Mouse (Mus musculus): Measurements from ENCODE around the gene Gm4881. TPM values are rescaled to one million over a fixed set of nuclear protein-coding genes. Genes with fewer than 3 reads are reported as not detected.
"Not testable (repeated sequence)": the region's sequence is repeated elsewhere in the genome, so short reads cannot be mapped to it uniquely, and the experiment has no call there.

Gene Gm4881
- polyA plus RNA-seq, 1 experiment: not detected

- H3K27ac ChIP-seq (ENCODE audit: insufficient read depth, low read length): peak within 1 kb of the TSS; percentile 53
- peak within 1 kb of the TSS; percentile 50 for H3K4me3 ChIP-seq (ENCODE audit: insufficient read depth, low read length)
- peaks cover 2% of the 10 kb centered on the region for H3K4me1 ChIP-seq (ENCODE audit: control insufficient read depth, insufficient read depth, low read length)
- TF ChIP-seq POLR2A (IDR thresholded peaks at IDR 0.05; ENCODE audit: extremely low read depth, insufficient read depth, low read length): no peak
- no peak for TF ChIP-seq CTCF (IDR thresholded peaks at IDR 0.05; ENCODE audit: extremely low read depth, insufficient read depth, low read length)
Observed at GRCm38 (mm10) chr7:24902630-24903443, 41.5 kb downstream of the Gm4881 start, which contains the start of gene Arhgef1. Gene Arhgef1, plus strand, starts transcription at chr7:24902912.

- Histone ChIP-seq H3K4me1 (ENCODE audit: control insufficient read depth, insufficient read depth, low read length) (peaks cover 2% of the 10 kb centered on the region), H3K27ac (ENCODE audit: insufficient read depth, low read length) (peak overlapping the region; percentile 27; the same call in 1 of the 2 replicates), H3K4me3 (ENCODE audit: insufficient read depth, low read length) (0 out of 2 replicates have a peak overlapping the region, but pooled peaks have one; percentile 50)
- TF ChIP-seq CTCF (IDR thresholded peaks at IDR 0.05; ENCODE audit: extremely low read depth, insufficient read depth, low read length) (no peak), POLR2A (IDR thresholded peaks at IDR 0.05; ENCODE audit: extremely low read depth, insufficient read depth, low read length) (no peak)
Observed at GRCm38 (mm10) chr7:24902264-24902629, 42.0 kb downstream of the Gm4881 start.

- Histone ChIP-seq H3K4me1 (ENCODE audit: control insufficient read depth, insufficient read depth, low read length) (peaks cover 2% of the 10 kb centered on the region), H3K27ac (ENCODE audit: insufficient read depth, low read length) (no peak overlapping the region), H3K4me3 (ENCODE audit: insufficient read depth, low read length) (no peak overlapping the region)
- TF ChIP-seq POLR2A (IDR thresholded peaks at IDR 0.05; ENCODE audit: extremely low read depth, insufficient read depth, low read length): no peak
- TF ChIP-seq CTCF (IDR thresholded peaks at IDR 0.05; ENCODE audit: extremely low read depth, insufficient read depth, low read length): no peak
Observed at GRCm38 (mm10) chr7:24901842-24902241, 42.5 kb downstream of the Gm4881 start.

- Histone ChIP-seq H3K4me3 (ENCODE audit: insufficient read depth, low read length) (no peak overlapping the region), H3K27ac (ENCODE audit: insufficient read depth, low read length) (no peak overlapping the region), H3K4me1 (ENCODE audit: control insufficient read depth, insufficient read depth, low read length) (peaks cover 2% of the 10 kb centered on the region; the same call in 1 of the 2 replicates)
- no peak for TF ChIP-seq CTCF (IDR thresholded peaks at IDR 0.05; ENCODE audit: extremely low read depth, insufficient read depth, low read length)
Observed at GRCm38 (mm10) chr7:24901114-24901513, 43.2 kb downstream of the Gm4881 start.

- TF ChIP-seq CTCF (IDR thresholded peaks at IDR 0.05; ENCODE audit: extremely low read depth, insufficient read depth, low read length) (no peak), POLR2A (IDR thresholded peaks at IDR 0.05; ENCODE audit: extremely low read depth, insufficient read depth, low read length) (no peak)
- Histone ChIP-seq H3K4me1 (ENCODE audit: control insufficient read depth, insufficient read depth, low read length) (no peaks in the 10 kb centered on the region), H3K27ac (ENCODE audit: insufficient read depth, low read length) (no peak overlapping the region), H3K4me3 (ENCODE audit: insufficient read depth, low read length) (no peak overlapping the region)
Observed at GRCm38 (mm10) chr7:24897959-24898358, 46.3 kb downstream of the Gm4881 start.

GRCm38 (mm10) chr7:24897224-24897623 is 47.1 kb downstream of the Gm4881 start, which contains the start of gene Cd79a:
Gene Cd79a, plus strand, starts transcription at chr7:24897381.
- TF ChIP-seq POLR2A (IDR thresholded peaks at IDR 0.05; ENCODE audit: extremely low read depth, insufficient read depth, low read length) (no peak), CTCF (IDR thresholded peaks at IDR 0.05; ENCODE audit: extremely low read depth, insufficient read depth, low read length) (no peak)
- H3K27ac ChIP-seq (ENCODE audit: insufficient read depth, low read length): no peak within 1 kb of the TSS
- no peaks in the 10 kb centered on the region for H3K4me1 ChIP-seq (ENCODE audit: control insufficient read depth, insufficient read depth, low read length)
- no peak within 1 kb of the TSS for H3K4me3 ChIP-seq (ENCODE audit: insufficient read depth, low read length)

GRCm38 (mm10) chr7:24896269-24896668 is 48.0 kb downstream of the Gm4881 start:
- TF ChIP-seq POLR2A (IDR thresholded peaks at IDR 0.05; ENCODE audit: extremely low read depth, insufficient read depth, low read length) (no peak), CTCF (IDR thresholded peaks at IDR 0.05; ENCODE audit: extremely low read depth, insufficient read depth, low read length) (no peak)
- no peaks in the 10 kb centered on the region for H3K4me1 ChIP-seq (ENCODE audit: control insufficient read depth, insufficient read depth, low read length)
- H3K4me3 ChIP-seq (ENCODE audit: insufficient read depth, low read length): no peak overlapping the region
- no peak overlapping the region for H3K27ac ChIP-seq (ENCODE audit: insufficient read depth, low read length)

- not testable (repeated sequence) for H3K4me1 ChIP-seq (ENCODE audit: control insufficient read depth, insufficient read depth, low read length); H3K4me3 ChIP-seq (ENCODE audit: insufficient read depth, low read length)
Observed at GRCm38 (mm10) chr7:24895749-24896148, 48.5 kb downstream of the Gm4881 start.

GRCm38 (mm10) chr7:24892125-24892583 is 52.1 kb downstream of the Gm4881 start:
- Histone ChIP-seq H3K4me1 (ENCODE audit: control insufficient read depth, insufficient read depth, low read length) (no peaks in the 10 kb centered on the region), H3K4me3 (ENCODE audit: insufficient read depth, low read length) (no peak overlapping the region), H3K27ac (ENCODE audit: insufficient read depth, low read length) (no peak overlapping the region)
- TF ChIP-seq CTCF (IDR thresholded peaks at IDR 0.05; ENCODE audit: extremely low read depth, insufficient read depth, low read length) (no peak), POLR2A (IDR thresholded peaks at IDR 0.05; ENCODE audit: extremely low read depth, insufficient read depth, low read length) (no peak)

More at GRCm38 (mm10) chr7:24895749-24896148, 48.5 kb downstream of the Gm4881 start:
- H3K27ac ChIP-seq (ENCODE audit: insufficient read depth, low read length): not testable (repeated sequence)

All from cortical plate, adult 2 months (tissue).